Mouse (Mus musculus): ENCODE results near the gene Chad.

Chad gene

DNA sequence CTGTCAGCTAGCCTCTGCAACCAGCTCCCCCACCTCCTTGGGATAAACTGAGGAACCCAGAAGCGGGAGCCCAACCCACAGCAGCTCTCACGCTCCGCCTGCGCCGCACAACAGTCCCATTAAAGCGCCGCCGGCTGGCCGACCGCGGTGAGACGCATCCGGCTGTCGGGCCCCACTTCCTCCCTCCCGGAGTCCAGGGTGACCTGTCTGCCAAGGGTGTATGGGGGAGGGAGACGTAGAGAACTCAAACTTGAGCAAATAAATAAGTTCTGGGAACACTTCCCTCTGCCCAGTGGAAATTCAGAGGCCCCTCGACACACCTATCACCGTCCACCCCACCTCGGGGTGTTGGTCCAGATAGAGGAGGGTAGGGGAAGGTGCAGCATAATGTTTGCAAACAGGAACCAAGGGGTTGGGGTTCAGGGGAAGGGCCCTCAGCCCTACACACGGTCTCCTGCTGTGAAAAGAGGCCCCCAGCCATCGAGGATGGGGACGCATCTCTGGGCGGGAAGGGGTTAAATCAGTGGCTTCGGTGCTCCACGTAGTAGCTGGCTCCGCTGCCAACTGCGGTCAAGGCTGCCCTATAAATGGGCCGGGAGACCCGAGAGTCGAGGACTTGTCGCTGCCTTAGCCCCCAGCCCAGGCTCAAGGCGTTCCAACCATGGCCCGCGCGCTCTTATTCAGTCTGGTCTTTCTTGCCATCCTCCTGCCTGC, at the start of gene Chad:
Chad (plus strand) TSS at position 611 of the 714 bp plus-strand sequence.
- peak; percentile 48 to 50 for DNase-seq (ENCODE audit: low spot score in 2 of 2)

DNA sequence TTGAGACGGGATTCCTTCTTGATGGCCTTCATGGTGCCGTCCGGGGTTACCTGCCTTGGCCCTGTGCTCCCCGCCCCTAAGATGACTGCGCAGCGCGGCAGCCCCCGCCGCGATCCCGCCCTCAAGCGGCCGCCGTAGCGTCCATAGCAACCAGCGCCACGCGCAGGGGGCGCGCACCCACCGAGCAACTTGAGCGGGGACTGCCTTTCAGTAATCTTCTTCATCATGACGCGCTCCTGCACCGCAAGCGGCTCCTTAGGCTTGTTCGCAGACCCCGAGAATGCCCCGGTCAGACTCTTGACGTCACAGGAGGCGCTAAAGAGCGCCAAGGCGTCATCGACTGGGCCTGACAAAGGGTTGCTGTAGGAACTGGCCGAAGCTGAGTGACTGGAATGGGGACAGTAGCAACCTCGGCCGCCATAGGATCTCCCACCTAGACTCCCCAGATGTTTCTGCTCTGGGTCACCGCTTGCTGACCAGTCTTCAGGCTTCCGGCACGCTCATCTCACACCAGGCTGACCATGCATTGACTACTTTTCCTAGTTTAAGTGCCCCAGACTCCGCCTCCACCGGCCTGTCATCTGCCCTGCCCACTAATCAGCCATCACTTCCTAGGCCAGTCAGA, 43.5 kb upstream of the Chad start, which contains the start of gene Mycbpap:
Mycbpap (minus strand) TSS at position 524 of the 625 bp plus-strand sequence.
- peak; percentile 13 to 17 for DNase-seq (ENCODE audit: low spot score in 2 of 2)

DNA sequence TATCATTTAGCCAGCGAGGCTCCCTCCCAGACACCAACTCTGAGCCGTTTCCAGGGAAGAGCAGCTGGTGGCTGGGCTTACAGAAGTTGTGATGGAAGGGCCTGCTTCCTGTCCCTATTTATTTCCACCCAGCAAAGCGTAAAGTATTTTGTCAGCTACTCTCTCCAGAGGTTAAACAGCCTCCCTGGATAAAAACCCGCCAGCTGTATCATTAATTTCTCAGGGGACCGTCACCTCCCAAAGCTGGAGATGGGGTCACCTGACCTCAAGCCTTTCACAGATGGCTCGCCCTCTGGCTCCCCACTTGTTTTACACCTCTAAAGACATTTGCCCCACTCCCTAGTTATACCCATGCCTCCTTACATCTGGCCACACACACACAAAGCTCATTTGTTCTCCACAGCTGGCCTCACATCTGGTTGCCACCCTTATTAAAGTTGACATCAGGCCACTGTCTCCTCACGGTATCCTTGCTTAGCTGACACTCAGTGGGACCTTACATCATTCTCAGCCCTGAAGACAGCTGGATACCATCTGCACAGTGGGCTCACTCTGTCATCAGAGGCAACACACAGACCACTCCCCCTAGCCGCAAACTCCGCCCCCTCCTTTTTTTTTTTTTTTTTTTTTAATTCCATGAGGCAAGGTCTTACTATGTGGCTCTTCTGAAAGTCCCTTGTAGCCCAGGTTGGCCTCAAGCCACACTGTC, 38.5 kb upstream of the Chad start:
- DNase-seq (ENCODE audit: low spot score in 2 of 2): no peak

DNA sequence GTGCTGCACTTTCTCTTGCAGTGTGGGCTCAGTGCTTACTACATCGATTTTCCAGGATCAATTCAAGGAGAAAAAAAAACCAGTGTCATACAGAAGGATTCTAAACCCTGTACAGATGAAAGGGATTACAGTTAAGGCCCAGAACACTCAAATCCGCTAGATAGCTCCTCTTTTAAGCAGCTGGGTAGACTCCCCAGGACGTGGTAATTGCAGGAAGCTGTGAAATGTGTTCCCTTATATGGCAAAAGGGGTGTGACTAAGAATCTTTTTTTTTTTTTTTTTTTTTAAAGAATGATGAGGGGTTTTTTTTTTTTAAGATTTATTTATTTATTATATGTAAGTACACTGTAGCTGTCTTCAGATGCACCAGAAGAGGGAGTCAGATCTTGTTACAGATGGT, 36.0 kb upstream of the Chad start:
- DNase-seq (ENCODE audit: low spot score in 2 of 2): no peak

DNA sequence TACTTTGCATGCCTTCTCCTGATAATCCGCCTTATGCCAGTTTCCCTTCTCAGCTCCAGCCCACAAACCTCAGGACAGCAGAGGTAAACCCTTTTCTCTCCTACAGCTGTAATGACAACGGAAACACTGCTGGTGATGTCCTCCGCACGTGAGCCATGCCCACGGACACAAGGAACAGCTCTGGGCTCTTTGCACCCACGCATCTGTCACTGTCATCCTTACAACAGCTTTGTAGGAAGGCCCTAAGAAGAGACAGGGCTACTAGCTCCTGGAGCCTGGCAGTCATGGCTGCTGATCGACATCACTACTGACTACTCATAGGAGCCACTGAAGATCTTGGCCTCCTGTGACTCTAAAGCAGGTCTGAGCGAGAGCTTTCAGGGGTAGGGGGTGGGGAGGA, 31.7 kb upstream of the Chad start:
- DNase-seq (ENCODE audit: low spot score in 2 of 2): no peak

DNA sequence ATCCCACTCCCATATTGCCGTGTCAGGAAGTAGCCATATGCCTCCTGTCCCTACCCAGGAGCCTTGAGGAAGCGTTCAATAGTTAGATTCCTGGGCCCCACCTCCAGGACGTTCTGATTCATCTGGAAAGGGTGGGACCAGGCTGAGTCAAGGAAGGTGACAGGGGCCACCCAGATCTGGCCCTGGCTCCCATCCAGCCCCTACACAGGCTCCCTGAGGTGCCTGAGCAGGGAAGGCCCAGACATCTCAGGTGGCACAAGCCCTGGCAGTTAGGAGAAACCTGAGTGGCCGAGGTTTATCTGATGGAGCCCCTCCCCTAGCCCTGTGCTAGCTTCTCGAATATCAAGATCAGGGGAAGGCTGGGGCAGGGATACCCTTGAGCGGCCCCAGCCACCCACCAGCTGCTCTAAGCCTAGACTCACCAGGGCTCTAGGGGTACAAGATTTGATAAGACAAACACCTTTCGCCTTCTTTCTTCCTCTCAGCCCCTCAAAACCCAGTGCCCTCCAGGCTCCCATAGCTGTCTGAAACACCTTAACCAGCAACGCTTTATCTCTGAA, 26.0 kb upstream of the Chad start:
- no peak for DNase-seq (ENCODE audit: low spot score in 2 of 2)

DNA sequence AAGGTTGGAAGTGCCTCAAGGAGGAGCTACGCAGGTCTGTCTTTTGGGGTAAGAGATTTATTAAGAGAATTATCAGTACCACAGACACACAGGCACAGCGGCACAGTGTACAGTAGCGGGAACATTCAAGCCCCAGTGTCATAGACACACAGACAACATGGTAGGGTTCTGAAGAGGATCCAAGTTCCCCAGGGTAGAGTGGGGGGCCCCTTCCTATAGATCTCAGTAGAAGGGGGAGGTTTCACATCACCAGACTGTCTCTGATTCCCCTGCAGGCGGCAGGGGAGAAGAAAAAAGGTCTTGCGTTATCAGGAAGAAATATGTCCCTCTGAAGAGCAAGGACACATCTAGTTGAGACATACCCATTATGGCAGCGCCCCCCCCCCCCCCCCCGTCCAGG, 25.1 kb upstream of the Chad start:
- no peak for DNase-seq (ENCODE audit: low spot score in 2 of 2)

DNA sequence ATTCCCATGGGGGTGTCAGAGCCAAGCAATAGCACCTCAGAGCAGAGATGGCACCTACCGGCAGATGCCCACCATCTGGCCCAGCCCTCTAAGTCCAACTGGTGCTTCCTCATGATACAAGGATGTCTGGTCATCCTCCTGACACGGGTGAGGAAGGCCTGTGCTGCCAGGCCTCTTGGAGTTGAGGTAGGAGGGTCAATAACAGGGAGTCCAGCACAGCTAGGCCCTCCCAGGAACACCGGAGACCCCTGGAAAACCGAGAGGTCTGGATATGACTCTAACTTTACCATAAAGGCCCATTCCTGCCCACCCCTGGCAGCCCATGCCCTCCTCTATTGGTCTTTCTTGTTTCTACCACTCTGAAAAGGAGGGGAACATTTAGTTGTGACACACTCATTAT, 22.4 kb upstream of the Chad start:
- DNase-seq (ENCODE audit: low spot score in 2 of 2): no peak

DNA sequence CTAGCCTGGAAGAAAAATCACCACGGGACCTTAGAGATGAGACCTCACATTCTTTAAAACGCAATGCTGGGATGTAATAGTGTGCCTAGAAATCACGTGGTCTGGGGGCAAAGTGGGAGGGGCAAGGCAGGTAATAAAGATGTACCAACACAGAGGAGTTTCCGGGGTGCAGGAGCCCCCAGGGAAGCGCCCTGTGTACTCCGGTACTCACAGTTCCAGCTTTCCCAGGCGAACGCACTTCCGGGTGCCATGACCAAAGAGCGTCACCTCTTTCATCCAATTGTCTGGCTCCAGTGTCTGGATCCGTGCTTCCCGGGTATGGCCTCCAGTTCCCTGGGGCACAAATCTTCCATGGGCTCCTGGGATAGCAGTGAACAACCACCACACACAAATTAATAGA, 21.5 kb upstream of the Chad start:
- no peak for DNase-seq (ENCODE audit: low spot score in 2 of 2)

DNA sequence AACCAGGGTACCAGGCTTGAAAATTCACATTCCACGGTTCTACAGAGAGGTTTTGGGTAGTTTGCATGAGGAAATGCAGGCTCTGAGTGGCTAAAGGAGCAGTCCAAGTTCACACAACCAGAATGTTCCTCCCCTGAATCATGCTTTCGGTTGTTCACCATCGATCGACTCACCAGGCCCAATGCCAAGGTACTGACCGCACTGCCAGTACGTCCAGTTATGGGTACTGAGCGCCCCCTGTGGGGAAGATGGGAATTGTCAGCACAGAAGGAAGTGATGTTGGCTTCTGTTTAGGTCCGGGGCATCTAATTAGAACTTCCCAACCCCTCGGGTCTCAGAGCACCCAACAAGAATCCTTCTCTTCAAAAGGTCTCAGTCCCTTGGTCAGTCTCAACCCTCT, 20.9 kb upstream of the Chad start:
- peak; percentile 48 to 59 for DNase-seq (ENCODE audit: low spot score in 2 of 2)

DNA sequence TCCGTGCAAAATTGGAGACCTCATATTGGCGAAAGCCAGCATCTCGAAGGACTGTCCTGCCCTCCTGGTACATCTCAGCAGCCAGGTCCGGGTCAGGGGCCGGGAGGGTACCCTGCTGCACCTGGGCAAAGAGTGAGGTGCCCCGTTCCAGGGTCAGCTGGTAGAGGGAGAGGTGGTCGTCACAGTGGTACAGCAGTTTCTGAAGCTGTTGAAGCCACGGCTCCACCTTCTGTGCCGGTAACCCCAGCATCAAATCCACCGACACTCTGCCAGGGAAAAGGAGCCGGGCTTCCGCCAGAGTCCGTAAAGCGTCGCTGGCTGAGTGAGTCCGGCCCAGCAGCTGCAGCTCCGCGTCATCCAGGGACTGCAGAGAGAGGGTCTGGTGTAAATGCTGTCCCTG, 20.4 kb upstream of the Chad start:
- no peak for DNase-seq (ENCODE audit: low spot score in 2 of 2)

DNA sequence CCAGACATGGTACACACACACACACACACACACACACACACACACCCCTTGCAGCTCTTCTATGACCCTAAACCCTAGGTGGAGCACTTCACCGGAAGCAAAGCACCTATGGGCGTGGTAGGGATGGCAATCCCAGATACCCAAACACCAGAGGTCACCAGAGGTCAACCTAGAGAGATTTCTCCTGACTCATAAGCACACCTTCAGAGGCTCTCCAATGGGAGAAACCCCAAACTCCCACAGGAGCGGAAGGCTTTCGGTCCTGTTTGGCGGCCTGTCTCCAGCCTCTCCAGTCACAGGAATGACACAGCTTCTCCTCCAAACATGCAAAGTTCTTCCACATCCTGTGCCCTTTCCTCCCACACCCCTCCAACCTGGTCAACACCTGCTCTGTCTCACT, 18.5 kb upstream of the Chad start:
- no peak for DNase-seq (ENCODE audit: low spot score in 2 of 2)

DNA sequence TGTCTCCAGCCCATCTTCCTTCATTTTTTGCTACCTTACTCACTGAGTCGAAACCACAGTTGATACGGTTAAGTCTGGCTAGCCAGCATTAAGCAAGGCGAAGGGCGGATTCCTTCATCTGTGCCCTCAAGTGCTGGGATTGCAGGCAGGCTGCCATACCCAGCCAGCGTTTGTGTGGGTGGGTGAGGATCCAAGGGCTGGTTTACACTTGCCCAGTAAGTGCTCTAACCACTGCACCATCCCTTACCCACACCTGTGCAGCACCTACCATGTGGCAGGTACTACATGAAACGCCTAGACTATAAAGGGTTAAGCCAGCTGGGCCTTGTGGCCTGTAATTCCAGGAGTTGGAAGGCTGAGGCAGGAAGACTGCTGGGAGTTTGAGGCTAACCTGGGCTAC, 17.6 kb upstream of the Chad start:
- no peak for DNase-seq (ENCODE audit: low spot score in 2 of 2)

DNA sequence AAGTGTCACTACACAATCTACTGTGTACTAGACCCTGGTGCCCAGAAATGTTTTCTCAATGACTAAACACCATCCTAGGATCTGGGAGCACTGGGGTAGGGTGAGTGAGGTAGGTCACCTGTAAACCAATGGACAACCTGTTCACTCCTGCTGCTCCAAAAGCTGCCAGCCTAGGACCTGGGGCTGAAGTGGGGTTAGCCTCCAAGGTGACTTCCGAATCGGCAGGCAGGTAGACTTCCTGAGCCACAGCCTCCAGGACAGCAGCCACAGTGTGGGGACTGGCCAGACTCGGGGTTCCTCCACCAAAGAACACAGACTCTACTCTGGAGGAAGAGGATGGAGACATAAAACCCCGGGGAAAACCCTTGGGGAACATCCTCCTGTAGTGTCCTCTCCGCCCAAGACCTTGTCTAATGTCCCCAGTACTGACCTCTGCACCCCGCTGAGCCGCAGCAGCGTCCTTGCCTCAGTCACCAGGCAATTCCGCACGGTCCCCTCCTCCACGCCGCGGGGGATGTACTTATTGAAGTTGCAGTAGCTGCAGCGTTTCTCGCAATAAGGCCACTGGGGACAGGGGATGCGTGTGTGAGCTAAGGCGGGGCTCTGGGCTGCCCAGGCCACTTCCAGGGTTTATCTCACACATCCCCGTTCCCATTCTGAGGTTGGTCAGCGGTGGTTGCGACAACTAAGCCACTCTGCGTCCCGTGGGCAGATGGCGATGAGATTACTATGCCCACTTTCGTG, 16.6 kb upstream of the Chad start:
- DNase-seq (ENCODE audit: low spot score in 2 of 2): peak in 1 of 2 experiments; percentile 18

DNA sequence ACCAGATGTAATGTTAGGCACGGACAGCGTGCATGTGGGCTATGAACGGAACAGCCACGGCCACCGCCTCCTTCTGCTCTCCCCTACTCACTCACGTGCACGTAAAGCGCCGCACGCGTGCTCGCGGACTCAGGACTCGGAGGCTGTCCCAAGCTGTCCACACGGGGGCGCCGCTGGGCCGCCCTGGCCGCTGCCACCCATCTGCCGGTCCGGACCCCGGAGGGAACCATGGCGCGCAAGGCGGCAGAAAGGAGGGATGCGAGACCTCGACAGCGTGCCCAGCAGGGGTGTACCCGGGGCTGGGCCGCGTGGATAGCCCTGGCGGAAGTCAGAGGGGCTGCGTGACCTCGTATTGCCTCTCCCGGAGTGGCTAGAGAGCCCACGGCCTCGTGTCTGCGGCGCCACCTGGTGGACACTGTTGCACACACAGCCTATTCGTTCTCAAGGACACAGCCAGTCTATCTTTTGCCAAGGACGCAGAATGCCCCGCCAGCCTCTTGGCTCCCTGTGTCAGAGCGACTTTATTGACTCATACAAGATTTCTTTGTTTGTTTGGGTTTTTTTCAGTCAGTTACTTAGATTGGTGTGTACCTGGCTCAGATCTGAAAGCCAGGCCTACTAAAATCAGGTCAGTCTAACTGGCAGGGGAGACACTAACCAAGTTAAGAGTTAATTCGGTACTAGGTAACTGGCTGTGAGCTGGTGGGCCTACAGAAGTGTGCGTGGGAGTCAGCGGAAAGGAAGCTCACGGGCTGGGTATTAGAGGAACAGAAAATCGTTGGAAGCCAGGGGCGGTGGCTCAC, 15.8 kb upstream of the Chad start, which contains the start of gene Rsad1:
Rsad1 (minus strand) TSS at position 368 of the 803 bp plus-strand sequence.
- DNase-seq (ENCODE audit: low spot score in 2 of 2): peak; percentile 87 to 91

DNA sequence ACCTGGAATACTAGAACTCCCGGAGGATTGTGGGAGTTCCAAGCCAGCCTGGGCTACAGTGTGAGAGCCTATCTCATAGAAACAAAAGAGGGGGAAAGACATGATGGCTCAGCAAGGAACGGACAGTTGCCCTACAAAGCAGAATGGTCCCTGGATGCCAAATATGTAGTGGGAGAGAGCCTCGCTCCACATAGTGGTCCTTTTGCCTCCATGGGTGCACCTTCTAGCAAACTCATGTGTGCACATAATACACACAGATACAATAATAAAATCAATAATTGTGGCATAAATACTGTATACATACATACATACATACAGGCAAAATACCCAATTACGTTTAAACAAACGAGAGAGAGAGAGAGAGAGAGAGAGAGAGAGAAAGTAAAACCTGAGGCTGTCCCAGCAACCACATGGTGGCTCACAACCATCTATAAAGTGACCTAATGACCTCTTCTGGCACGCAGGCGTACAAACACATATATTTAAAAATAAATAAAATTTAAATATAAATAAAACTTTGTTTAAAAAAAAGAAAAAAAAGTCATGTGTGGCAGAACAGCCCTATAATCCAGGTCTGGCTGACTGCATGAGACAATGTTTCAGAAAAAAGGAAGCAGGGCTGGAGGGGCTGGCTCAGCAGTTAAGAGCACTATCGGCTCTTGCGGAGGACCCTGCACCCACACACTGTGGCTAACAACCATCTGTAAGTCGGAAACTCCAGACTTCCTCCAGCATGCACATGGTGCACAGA, 15.0 kb upstream of the Chad start:
- DNase-seq (ENCODE audit: low spot score in 2 of 2): no peak

DNA sequence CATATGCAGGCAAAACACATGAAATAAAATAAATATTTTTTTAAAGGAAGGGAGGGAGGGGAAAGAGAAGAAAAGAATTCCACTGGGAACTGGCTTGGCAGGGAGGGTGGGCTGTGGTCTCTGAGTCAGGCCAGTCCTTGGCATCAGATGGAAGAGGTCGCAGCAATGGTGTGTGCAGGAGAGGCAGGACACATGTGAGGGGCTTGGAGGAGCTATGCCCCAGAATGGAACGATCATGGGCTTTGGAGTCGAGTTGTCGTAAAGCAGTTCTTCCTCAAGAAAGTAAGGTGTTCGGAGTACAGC, 14.5 kb upstream of the Chad start:
- DNase-seq (ENCODE audit: low spot score in 2 of 2): no peak

DNA sequence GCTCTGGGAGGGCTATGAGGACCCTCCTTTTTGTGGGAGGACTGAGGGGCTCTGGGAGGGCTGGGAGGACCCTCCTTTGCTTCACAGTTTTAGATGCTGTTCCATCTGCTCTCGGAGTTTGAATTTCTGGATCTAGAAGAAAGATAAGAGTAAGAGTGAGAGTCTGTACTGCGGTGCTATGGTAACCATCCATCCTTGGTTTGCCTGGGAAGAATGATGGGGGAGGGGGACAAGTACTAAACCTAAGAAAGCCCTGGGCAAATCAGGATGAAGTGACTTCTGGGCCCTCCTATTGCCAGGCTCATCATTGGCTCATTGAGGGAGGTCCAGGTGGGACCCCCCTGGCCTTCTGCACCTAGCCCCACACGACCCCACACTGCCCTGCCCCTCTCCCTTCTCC, 6.6 kb upstream of the Chad start:
- DNase-seq (ENCODE audit: low spot score in 2 of 2): no peak

DNA sequence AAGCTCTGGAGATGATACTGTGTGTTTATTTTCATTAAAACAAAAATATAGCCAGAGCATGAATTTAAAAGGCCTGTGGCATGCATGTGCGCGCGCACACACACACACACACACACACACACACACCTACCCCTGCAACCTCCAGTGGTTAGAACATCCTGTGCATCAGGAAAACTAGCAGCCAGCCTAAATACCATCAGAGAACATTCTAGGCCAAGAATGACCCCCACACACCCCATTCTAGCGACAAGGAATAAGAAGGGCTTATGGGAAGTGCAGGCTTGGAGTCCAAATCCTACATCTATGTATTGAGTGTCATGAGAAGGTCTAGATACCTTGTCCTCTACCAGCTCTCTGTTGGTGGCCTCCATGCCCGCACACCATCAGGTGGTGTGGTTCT, 1.5 kb upstream of the Chad start:
- DNase-seq (ENCODE audit: low spot score in 2 of 2): no peak

DNA sequence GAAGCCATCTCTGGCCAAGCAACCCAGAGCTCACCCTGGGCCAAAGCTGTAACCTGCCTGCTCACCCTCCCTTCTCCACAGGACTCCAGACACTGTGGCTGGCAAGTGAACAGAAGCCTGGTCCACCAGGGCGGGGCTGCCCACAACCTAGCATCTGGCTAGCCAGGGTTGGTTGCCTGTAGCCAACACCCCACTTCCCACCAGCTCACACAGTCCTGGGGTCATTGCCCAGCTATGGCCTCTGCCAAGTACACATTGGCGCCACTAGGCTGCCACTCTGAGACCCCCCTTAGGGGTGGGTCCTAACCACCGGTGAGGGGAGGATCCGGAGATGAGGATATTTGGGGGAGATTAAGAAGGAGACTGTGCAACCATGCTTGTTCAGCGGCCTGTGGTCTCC, 1.0 kb upstream of the Chad start:
- DNase-seq (ENCODE audit: low spot score in 2 of 2): no peak

DNA sequence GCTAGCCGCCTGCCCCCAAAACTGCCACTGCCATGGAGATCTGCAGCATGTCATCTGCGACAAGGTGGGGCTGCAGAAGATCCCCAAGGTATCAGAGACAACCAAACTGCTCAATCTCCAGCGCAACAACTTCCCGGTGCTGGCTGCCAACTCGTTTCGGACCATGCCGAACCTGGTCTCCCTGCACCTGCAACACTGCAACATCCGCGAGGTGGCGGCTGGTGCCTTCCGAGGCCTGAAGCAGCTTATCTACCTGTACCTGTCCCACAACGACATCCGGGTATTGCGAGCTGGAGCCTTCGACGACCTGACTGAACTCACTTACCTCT, 268 bp downstream of the Chad start:
- no peak for DNase-seq (ENCODE audit: low spot score in 2 of 2)
